Mouse (Mus musculus): ENCODE results near the gene Wrap73. TPM values are rescaled to one million over a fixed set of nuclear protein-coding genes. Genes with fewer than 3 reads are reported as not detected.

Gene Wrap73
- total and polyA plus RNA-seq, 3 experiments, result 11.8 to 16.9 (median 12.3) TPM

- Histone ChIP-seq H3K79me2 (replicated peaks; ENCODE audit: control insufficient read depth, insufficient read depth, low read length) (peaks cover 3% of the 10 kb centered on the region), H3K36me3 (ENCODE audit: control insufficient read depth, insufficient read depth, low read length) (no peaks in the 10 kb centered on the region), H3K4me1 (ENCODE audit: control insufficient read depth, insufficient read depth, low read length) (peaks cover 8% of the 10 kb centered on the region), H3K9ac (ENCODE audit: low read depth, low read length) (no peak overlapping the region), H3K27me3 (ENCODE audit: control insufficient read depth, insufficient read depth, low read length) (no peaks in the 10 kb centered on the region), H3K27ac (no peak overlapping the region), H3K4me3 (no peak overlapping the region)
- intact Hi-C loops (cut with DNase I), result loop anchor here (1.0 to 10.0 kb wide), 4 partner anchors 44 to 662 kb away; partner anchors contain the start of gene Arhgef16
- TF ChIP-seq CTCF (IDR thresholded peaks at IDR 0.05) (peak; percentile 88), POLR2A (IDR thresholded peaks at IDR 0.05; ENCODE audit: insufficient read depth, low read depth, low read length) (no peak), EP300 (IDR thresholded peaks at IDR 0.05; ENCODE audit: insufficient read depth, low read depth, low read length) (peak; percentile 90)
- peak; percentile 67 to 87 for DNase-seq
- WGBS, result 13% methylated on average over 7 of the region's 7 CpGs
Observed at GRCm38 (mm10) chr4:154163296-154163695, 21.1 kb downstream of the Wrap73 start.

- no peak overlapping the region for H3K4me3 ChIP-seq
- peak; percentile 57; the same call in 1 of the 2 replicates for TF ChIP-seq EP300 (IDR thresholded peaks at IDR 0.05; ENCODE audit: insufficient read depth, low read depth, low read length)
- no peak for TF ChIP-seq POLR2A (IDR thresholded peaks at IDR 0.05; ENCODE audit: insufficient read depth, low read depth, low read length)
- TF ChIP-seq CTCF (IDR thresholded peaks at IDR 0.05), result peak; percentile 89
- peaks cover 10% of the 10 kb centered on the region; the same call in 1 of the 2 replicates for H3K27me3 ChIP-seq (ENCODE audit: control insufficient read depth, insufficient read depth, low read length)
- no peak overlapping the region for H3K27ac ChIP-seq
- intact Hi-C loops (cut with DNase I), result loop anchor here (1.0 to 10.0 kb wide), 3 partner anchors 18 to 658 kb away; no protein-coding TSS in a partner anchor
- H3K9ac ChIP-seq (ENCODE audit: low read depth, low read length), result no peak overlapping the region
- no peaks in the 10 kb centered on the region for H3K79me2 ChIP-seq (replicated peaks; ENCODE audit: control insufficient read depth, insufficient read depth, low read length)
- H3K36me3 ChIP-seq (ENCODE audit: control insufficient read depth, insufficient read depth, low read length), result no peaks in the 10 kb centered on the region
- 27% methylated on average over 5 of the region's 5 CpGs for WGBS
- peak; percentile 63 to 86 for DNase-seq
- no peaks in the 10 kb centered on the region for H3K4me1 ChIP-seq (ENCODE audit: control insufficient read depth, insufficient read depth, low read length)
Observed at GRCm38 (mm10) chr4:154167053-154167452, 24.9 kb downstream of the Wrap73 start.

GRCm38 (mm10) chr4:154170021-154170420, 27.8 kb downstream of the Wrap73 start:
- peaks cover 10% of the 10 kb centered on the region; the same call in 1 of the 2 replicates for H3K27me3 ChIP-seq (ENCODE audit: control insufficient read depth, insufficient read depth, low read length)
- H3K36me3 ChIP-seq (ENCODE audit: control insufficient read depth, insufficient read depth, low read length), result no peaks in the 10 kb centered on the region
- H3K9ac ChIP-seq (ENCODE audit: low read depth, low read length), result peak overlapping the region; percentile 23
- no peaks in the 10 kb centered on the region for H3K4me1 ChIP-seq (ENCODE audit: control insufficient read depth, insufficient read depth, low read length)
- DNase-seq, result no peak
- intact Hi-C loops (cut with DNase I), result no loop called here
- no peak for TF ChIP-seq EP300 (IDR thresholded peaks at IDR 0.05; ENCODE audit: insufficient read depth, low read depth, low read length)
- TF ChIP-seq CTCF (IDR thresholded peaks at IDR 0.05), result no peak
- no peak overlapping the region for H3K27ac ChIP-seq
- no peaks in the 10 kb centered on the region for H3K79me2 ChIP-seq (replicated peaks; ENCODE audit: control insufficient read depth, insufficient read depth, low read length)
- 5% methylated on average over 15 of the region's 15 CpGs for WGBS
- H3K4me3 ChIP-seq, result peak overlapping the region; percentile 57

GRCm38 (mm10) chr4:154170506-154171150, 28.5 kb downstream of the Wrap73 start, which contains the start of gene Megf6:
Gene Megf6 (plus strand): TSS chr4:154170730.
- TF ChIP-seq POLR2A (IDR thresholded peaks at IDR 0.05; ENCODE audit: insufficient read depth, low read depth, low read length) (no peak), EP300 (IDR thresholded peaks at IDR 0.05; ENCODE audit: insufficient read depth, low read depth, low read length) (no peak), CTCF (IDR thresholded peaks at IDR 0.05) (no peak)
- H3K9ac ChIP-seq (ENCODE audit: low read depth, low read length), result peak within 1 kb of the TSS; percentile 60
- H3K27me3 ChIP-seq (ENCODE audit: control insufficient read depth, insufficient read depth, low read length), result peaks cover 10% of the 10 kb centered on the region; the same call in 1 of the 2 replicates
- H3K4me3 ChIP-seq, result peak within 1 kb of the TSS; percentile 57
- DNase-seq, result peak; percentile 61 to 63
- H3K79me2 ChIP-seq (replicated peaks; ENCODE audit: control insufficient read depth, insufficient read depth, low read length), result no peaks in the 10 kb centered on the region
- WGBS, result under 1% methylated on average over 37 of the region's 61 CpGs
- intact Hi-C loops (cut with DNase I), result no loop called here
- H3K36me3 ChIP-seq (ENCODE audit: control insufficient read depth, insufficient read depth, low read length), result no peaks in the 10 kb centered on the region
- peak within 1 kb of the TSS; percentile 20; the same call in 1 of the 2 replicates for H3K27ac ChIP-seq
- H3K4me1 ChIP-seq (ENCODE audit: control insufficient read depth, insufficient read depth, low read length), result no peaks in the 10 kb centered on the region

- intact Hi-C loops (cut with DNase I), result no loop called here
- H3K4me3 ChIP-seq, result peak overlapping the region; percentile 57
- no peaks in the 10 kb centered on the region for H3K4me1 ChIP-seq (ENCODE audit: control insufficient read depth, insufficient read depth, low read length)
- 3% methylated on average over 37 of the region's 37 CpGs for WGBS
- H3K27me3 ChIP-seq (ENCODE audit: control insufficient read depth, insufficient read depth, low read length), result peaks cover 10% of the 10 kb centered on the region; the same call in 1 of the 2 replicates
- H3K9ac ChIP-seq (ENCODE audit: low read depth, low read length), result peak overlapping the region; percentile 60
- peak; percentile 38 to 43 for DNase-seq
- no peaks in the 10 kb centered on the region for H3K79me2 ChIP-seq (replicated peaks; ENCODE audit: control insufficient read depth, insufficient read depth, low read length)
- no peaks in the 10 kb centered on the region for H3K36me3 ChIP-seq (ENCODE audit: control insufficient read depth, insufficient read depth, low read length)
- H3K27ac ChIP-seq, result peak overlapping the region; percentile 20; the same call in 1 of the 2 replicates
- TF ChIP-seq POLR2A (IDR thresholded peaks at IDR 0.05; ENCODE audit: insufficient read depth, low read depth, low read length), result no peak
- TF ChIP-seq EP300 (IDR thresholded peaks at IDR 0.05; ENCODE audit: insufficient read depth, low read depth, low read length), result no peak
- no peak for TF ChIP-seq CTCF (IDR thresholded peaks at IDR 0.05)
Observed at GRCm38 (mm10) chr4:154171151-154171930, 29.2 kb downstream of the Wrap73 start.
